Mouse (Mus musculus): ENCODE measurements around the gene Mat2b. TPM values are rescaled to one million over a fixed set of nuclear protein-coding genes. Genes with fewer than 3 reads are reported as not detected.

The Mat2b gene
- polyA plus RNA-seq, 1 experiment from 2014 or later: 90.4 TPM

GRCm38 (mm10) chr11:40694311-40695087 is 504 bp downstream of the Mat2b start:
- Histone ChIP-seq H3K27ac (peak overlapping the region; percentile 96), H3K27me3 (no peaks in the 10 kb centered on the region), H3K9ac (peak overlapping the region; percentile 69), H3K9me3 (no peaks in the 10 kb centered on the region), H3K4me3 (peak overlapping the region; percentile 87), H3K36me3 (no peaks in the 10 kb centered on the region), H3K4me2 (peak overlapping the region; percentile 83), H3K4me1 (peaks cover 23% of the 10 kb centered on the region)
- WGBS: under 1% methylated on average over 31 of the region's 31 CpGs
- peak; percentile 53; the same call in 1 of the 2 replicates for ATAC-seq (ENCODE audit: insufficient number of reproducible peaks, insufficient read depth, low FRiP score, low TSS enrichment, low read depth)

DNA sequence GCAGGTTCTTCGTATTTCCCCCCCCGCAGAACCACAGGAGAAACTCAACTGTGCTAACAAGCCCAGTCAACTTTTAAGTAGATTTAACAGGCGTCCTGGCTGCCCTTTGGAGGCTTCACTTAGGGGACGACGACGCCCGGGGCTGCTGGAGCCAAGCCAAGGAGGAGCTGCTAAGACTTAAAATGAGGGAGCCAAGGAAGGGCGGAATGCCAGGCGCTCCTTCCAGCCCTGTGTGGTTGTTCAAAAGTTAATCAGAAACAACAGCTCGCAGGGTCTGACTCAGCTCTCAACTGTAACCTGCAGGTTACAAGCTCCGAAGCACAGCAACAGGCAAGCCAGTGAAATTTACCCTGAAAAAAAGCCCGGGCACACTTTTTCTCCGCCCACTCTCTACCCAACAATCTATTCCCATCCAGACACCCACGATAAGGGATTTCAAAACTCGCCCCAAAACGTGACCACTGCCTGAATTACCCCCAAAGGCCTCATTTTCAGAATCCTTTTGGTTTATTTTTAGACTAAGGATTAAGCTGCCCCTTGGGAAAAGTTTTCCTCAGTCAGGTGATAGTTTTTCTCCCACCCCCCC is 1.5 kb downstream of the Mat2b start:
- Histone ChIP-seq H3K9me3 (no peaks in the 10 kb centered on the region), H3K4me2 (peak overlapping the region; percentile 83), H3K4me3 (peak overlapping the region; percentile 87), H3K27ac (peak overlapping the region; percentile 96), H3K27me3 (no peaks in the 10 kb centered on the region), H3K4me1 (peaks cover 23% of the 10 kb centered on the region), H3K9ac (peak overlapping the region; percentile 69), H3K36me3 (no peaks in the 10 kb centered on the region)
- WGBS: under 1% methylated on average over 16 of the region's 16 CpGs
- no peak for ATAC-seq (ENCODE audit: insufficient number of reproducible peaks, insufficient read depth, low FRiP score, low TSS enrichment, low read depth)

DNA sequence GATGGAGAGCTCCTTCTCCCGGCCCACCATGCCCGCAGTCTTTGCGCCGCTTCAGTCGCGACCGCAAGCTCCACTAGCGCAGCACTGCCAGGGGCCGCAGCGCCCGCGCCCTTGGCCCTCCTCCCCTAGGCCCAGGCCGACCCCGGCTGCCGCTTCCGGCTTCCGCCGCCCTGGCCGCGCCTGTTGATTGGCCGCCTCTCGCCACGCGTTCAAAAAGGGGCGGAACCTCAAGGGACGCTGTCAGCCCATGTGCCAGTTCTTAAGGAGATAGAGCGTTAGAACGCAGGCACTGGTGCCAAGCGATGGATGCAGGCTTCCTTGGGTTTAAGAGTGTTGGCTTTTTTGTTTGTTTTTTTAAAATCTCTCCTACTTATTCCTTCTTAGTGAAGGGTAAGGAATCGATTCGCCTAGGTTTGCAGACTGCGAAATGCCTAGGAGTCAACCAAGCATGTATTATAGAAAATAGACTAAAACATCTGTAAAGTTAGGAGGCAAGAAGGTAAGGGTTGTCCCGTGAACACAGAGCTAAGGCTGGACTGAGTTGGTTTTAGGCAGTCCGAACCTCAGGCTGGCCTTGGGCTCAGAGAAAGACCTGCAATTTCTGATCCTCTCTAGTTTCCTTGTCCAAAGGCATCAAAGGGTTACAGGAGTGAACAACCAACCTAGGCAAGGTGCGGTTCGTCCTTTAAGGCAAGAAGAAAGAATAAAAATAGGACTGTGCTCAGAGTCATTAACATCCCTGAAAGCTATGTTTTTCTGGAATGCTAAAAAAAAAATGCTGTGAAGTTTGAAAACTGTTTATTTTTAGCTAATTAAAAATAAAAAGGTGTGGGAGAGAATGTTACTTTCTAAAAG is 2.3 kb downstream of the Mat2b start:
- H3K36me3 ChIP-seq: no peaks in the 10 kb centered on the region
- WGBS: under 1% methylated on average over 35 of the region's 36 CpGs
- H3K9ac ChIP-seq: peak overlapping the region; percentile 83
- ATAC-seq (ENCODE audit: insufficient number of reproducible peaks, insufficient read depth, low FRiP score, low TSS enrichment, low read depth): peak; percentile 91
- no peaks in the 10 kb centered on the region for H3K9me3 ChIP-seq
- peaks cover 23% of the 10 kb centered on the region for H3K4me1 ChIP-seq
- H3K4me3 ChIP-seq: peak overlapping the region; percentile 87
- H3K27ac ChIP-seq: peak overlapping the region; percentile 96
- peak overlapping the region; percentile 83 for H3K4me2 ChIP-seq
- no peaks in the 10 kb centered on the region for H3K27me3 ChIP-seq

DNA sequence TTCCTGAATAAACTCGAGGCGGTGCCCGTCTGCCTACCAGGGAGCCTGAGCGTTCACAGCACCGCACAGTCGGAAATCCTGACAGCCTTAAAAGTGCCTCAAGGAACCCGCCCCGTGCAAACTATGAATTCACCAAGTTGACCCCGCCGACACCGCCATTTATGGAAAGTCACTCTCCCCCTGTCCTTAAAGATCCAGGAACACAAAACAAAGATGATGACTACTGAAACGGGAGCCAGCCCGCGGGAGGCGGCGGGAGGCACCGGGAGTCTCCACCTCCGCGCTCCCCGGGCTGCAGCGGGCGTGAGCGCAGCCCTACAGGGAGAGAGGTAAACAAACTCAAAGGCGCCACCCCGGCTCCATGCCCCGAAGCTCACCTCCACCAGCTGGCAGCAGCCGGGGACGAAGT is 2.9 kb downstream of the Mat2b start:
- H3K27me3 ChIP-seq: no peaks in the 10 kb centered on the region
- ATAC-seq (ENCODE audit: insufficient number of reproducible peaks, insufficient read depth, low FRiP score, low TSS enrichment, low read depth): peak; percentile 53
- peak overlapping the region; percentile 87 for H3K4me3 ChIP-seq
- H3K9ac ChIP-seq: peak overlapping the region; percentile 83
- H3K27ac ChIP-seq: peak overlapping the region; percentile 96
- whole genome bisulfite sequencing: under 1% methylated on average over 28 of the region's 28 CpGs
- H3K4me2 ChIP-seq: peak overlapping the region; percentile 83
- peaks cover 5% of the 10 kb centered on the region for H3K36me3 ChIP-seq
- H3K4me1 ChIP-seq: peaks cover 23% of the 10 kb centered on the region
- no peaks in the 10 kb centered on the region for H3K9me3 ChIP-seq

GRCm38 (mm10) chr11:40690444-40691127 is 4.4 kb downstream of the Mat2b start:
- Histone ChIP-seq H3K4me2 (peak overlapping the region; percentile 83), H3K4me1 (peaks cover 23% of the 10 kb centered on the region), H3K4me3 (peak overlapping the region; percentile 87), H3K9me3 (no peaks in the 10 kb centered on the region), H3K9ac (0 out of 2 replicates have a peak overlapping the region, but pooled peaks have one; percentile 83), H3K36me3 (peaks cover 20% of the 10 kb centered on the region), H3K27ac (0 out of 2 replicates have a peak overlapping the region, but pooled peaks have one; percentile 4), H3K27me3 (no peaks in the 10 kb centered on the region)
- ATAC-seq (ENCODE audit: insufficient number of reproducible peaks, insufficient read depth, low FRiP score, low TSS enrichment, low read depth): no peak
- 63% methylated on average over 5 of the region's 5 CpGs for WGBS

GRCm38 (mm10) chr11:40683295-40683694 is 11.7 kb downstream of the Mat2b start:
- Histone ChIP-seq H3K4me3 (no peak overlapping the region), H3K4me2 (no peak overlapping the region), H3K36me3 (peaks cover 83% of the 10 kb centered on the region), H3K4me1 (0 out of 2 replicates have a peak, but pooled peaks cover 3% of the 10 kb centered on the region), H3K9me3 (no peaks in the 10 kb centered on the region), H3K9ac (no peak overlapping the region), H3K27me3 (no peaks in the 10 kb centered on the region), H3K27ac (no peak overlapping the region)
- WGBS: 90% methylated on average over 3 of the region's 3 CpGs
- no peak for ATAC-seq (ENCODE audit: insufficient number of reproducible peaks, insufficient read depth, low FRiP score, low TSS enrichment, low read depth)

DNA sequence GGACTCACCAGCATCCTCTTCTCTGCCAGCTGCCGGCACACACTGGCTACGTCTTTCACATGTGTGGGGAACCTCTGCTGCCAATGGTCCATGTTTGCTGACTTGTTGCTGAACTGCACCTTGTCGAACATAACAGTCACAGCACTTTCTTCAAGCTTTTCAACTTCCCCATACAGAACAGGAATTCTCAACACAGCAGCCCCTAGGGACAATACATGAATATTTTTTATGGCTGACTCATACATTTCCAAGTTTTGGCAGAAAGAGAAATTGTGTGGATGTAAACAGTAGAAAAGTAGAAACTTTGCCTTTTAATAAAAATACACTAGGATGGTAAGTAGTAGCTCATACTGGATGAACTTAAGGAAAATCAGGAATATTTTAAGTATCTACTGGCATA is 12.5 kb downstream of the Mat2b start:
- H3K4me1 ChIP-seq: 0 out of 2 replicates have a peak, but pooled peaks cover 3% of the 10 kb centered on the region
- H3K27ac ChIP-seq: no peak overlapping the region
- H3K9ac ChIP-seq: no peak overlapping the region
- 95% methylated on average over 3 of the region's 3 CpGs for WGBS
- H3K27me3 ChIP-seq: no peaks in the 10 kb centered on the region
- ATAC-seq (ENCODE audit: insufficient number of reproducible peaks, insufficient read depth, low FRiP score, low TSS enrichment, low read depth): no peak
- H3K36me3 ChIP-seq: peaks cover 90% of the 10 kb centered on the region
- no peak overlapping the region for H3K4me2 ChIP-seq
- H3K4me3 ChIP-seq: no peak overlapping the region
- H3K9me3 ChIP-seq: no peaks in the 10 kb centered on the region

GRCm38 (mm10) chr11:40677169-40677568 is 17.8 kb downstream of the Mat2b start:
- peaks cover 54% of the 10 kb centered on the region for H3K36me3 ChIP-seq
- H3K27me3 ChIP-seq: no peaks in the 10 kb centered on the region
- 100% methylated on average over 1 of the region's 1 CpGs for WGBS
- no peak overlapping the region for H3K4me3 ChIP-seq
- H3K27ac ChIP-seq: no peak overlapping the region
- no peak overlapping the region for H3K4me2 ChIP-seq
- H3K9ac ChIP-seq: no peak overlapping the region
- no peaks in the 10 kb centered on the region for H3K4me1 ChIP-seq
- H3K9me3 ChIP-seq: no peaks in the 10 kb centered on the region; the same call in 1 of the 2 replicates
- no peak for ATAC-seq (ENCODE audit: insufficient number of reproducible peaks, insufficient read depth, low FRiP score, low TSS enrichment, low read depth)

DNA sequence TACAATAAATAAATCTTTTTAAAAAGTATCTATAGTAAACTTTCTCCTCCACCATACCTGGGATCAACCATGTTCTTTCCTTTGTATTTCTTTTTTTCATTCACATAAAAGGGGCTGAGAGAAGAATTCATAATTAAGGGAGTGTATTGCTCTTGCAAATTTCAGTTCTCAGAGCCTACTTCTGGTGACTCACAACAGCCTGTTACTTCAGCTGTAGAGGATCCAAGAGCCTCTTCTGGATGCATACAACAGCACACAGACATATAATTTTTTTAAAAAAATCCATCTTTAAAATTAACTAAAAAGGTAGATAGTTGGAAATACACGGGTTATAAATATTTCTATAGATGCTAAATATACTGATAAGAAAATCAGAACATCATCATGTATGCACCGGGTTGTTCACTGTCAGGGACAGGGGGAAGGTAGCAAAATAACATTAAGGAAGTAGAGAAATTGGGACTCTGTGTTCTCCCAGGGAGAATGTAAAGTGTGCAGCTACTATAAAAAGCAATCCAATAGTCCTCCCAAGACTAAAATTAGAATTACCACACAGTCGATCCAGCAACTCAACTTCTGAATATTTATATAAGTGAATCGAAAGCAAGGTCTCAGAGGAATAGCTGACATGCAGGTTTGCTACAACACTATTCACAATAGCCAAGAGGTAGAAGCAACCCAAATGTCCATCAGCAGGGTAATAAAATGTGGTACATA is 19.8 kb downstream of the Mat2b start:
- no peak for ATAC-seq (ENCODE audit: insufficient number of reproducible peaks, insufficient read depth, low FRiP score, low TSS enrichment, low read depth)
- no peaks in the 10 kb centered on the region for H3K27me3 ChIP-seq
- 79% methylated on average over 4 of the region's 4 CpGs for WGBS
- peaks cover 37% of the 10 kb centered on the region for H3K36me3 ChIP-seq
- H3K9ac ChIP-seq: no peak overlapping the region
- no peak overlapping the region for H3K4me3 ChIP-seq
- H3K27ac ChIP-seq: no peak overlapping the region
- H3K4me2 ChIP-seq: no peak overlapping the region
- no peaks in the 10 kb centered on the region; the same call in 1 of the 2 replicates for H3K9me3 ChIP-seq
- H3K4me1 ChIP-seq: no peaks in the 10 kb centered on the region

DNA sequence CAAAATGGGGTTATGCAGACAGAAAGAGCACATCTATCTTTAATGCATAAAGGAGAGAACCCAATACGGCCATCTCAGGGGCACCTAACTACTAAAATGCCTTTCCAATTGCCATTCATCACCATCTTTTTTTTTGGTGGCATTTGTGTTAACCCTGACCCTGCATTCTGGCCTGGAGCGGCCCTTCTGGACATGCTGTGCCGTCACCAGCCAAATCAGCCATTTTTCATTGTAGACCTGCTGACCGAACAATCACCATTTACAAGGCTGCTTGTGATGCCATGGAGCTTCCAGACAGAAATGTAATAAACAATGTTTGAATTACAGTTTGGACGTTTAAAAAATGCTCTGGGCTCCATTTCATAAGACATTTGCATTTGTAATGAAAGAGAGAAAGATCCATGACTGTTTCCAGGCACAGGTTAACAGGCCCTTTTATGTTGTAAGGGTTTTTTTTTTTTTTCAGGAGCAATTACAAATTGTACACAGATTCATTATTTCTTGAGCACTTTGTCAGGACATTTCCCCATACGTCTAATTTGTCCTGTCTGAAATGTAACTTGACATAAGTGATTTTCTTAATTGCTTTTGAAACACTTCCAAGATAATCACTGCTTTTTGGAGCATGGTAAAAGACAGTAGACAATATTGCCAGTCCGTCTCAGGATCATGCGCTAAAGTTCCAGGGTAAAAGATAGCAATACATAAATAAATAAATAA is 45.1 kb downstream of the Mat2b start:
- Histone ChIP-seq H3K4me3 (no peak overlapping the region), H3K4me2 (no peak overlapping the region), H3K4me1 (no peaks in the 10 kb centered on the region), H3K27me3 (no peaks in the 10 kb centered on the region), H3K36me3 (no peaks in the 10 kb centered on the region), H3K9ac (no peak overlapping the region), H3K9me3 (no peaks in the 10 kb centered on the region), H3K27ac (no peak overlapping the region)
- 86% methylated on average over 8 of the region's 8 CpGs for WGBS
- no peak for ATAC-seq (ENCODE audit: insufficient number of reproducible peaks, insufficient read depth, low FRiP score, low TSS enrichment, low read depth)
